Mouse (Mus musculus): ENCODE results near the gene Rraga. TPM values are rescaled to one million over a fixed set of nuclear protein-coding genes. Genes with fewer than 3 reads are reported as not detected.

Gene Rraga
- polyA plus RNA-seq, 1 experiment from 2014 or later, result 88.7 TPM

GRCm38 (mm10) chr4:86543999-86544398 lies 31.5 kb upstream of the Rraga start:
- H3K4me3 ChIP-seq (ENCODE audit: low read length), result no peak overlapping the region
- 33% methylated on average over 3 of the region's 3 CpGs for WGBS
- no peaks in the 10 kb centered on the region for H3K9me3 ChIP-seq (ENCODE audit: control insufficient read depth, low read length)
- H3K4me1 ChIP-seq (ENCODE audit: control insufficient read depth, insufficient read depth, low read length), result no peaks in the 10 kb centered on the region
- H3K9ac ChIP-seq (ENCODE audit: low read depth, low read length), result no peak overlapping the region
- peak; percentile 59 for ATAC-seq (ENCODE audit: low FRiP score, low TSS enrichment)
- no peaks in the 10 kb centered on the region for H3K36me3 ChIP-seq (ENCODE audit: control insufficient read depth, insufficient read depth, low read length)
- H3K27ac ChIP-seq (ENCODE audit: low read depth, low read length), result no peak overlapping the region
- no peak overlapping the region for H3K4me2 ChIP-seq (replicated peaks; ENCODE audit: low read depth, low read length)
- H3K27me3 ChIP-seq (ENCODE audit: control insufficient read depth, insufficient read depth, low read length), result no peaks in the 10 kb centered on the region

DNA sequence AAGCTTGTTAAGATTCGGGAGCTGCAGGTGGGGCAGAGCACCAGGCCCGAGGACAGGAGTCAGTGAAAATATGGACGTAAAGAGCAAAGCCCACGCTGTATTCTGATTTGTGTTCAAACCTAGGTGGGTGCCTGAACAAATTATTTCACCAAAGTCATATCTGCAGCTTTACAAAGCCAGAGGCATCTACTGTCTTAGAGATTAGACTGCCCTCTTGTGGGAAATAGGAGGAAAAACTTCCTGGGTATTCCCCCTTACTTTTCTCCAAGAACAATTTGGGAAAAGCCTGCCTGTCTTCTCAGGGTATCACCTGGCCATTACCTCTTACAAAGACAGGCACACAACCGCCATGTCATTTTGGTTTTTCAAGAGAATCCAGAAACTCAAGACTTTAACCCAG lies 29.9 kb upstream of the Rraga start:
- H3K9ac ChIP-seq (ENCODE audit: low read depth, low read length), result no peak overlapping the region
- H3K4me3 ChIP-seq (ENCODE audit: low read length), result no peak overlapping the region
- no peak for ATAC-seq (ENCODE audit: low FRiP score, low TSS enrichment)
- no peaks in the 10 kb centered on the region for H3K4me1 ChIP-seq (ENCODE audit: control insufficient read depth, insufficient read depth, low read length)
- H3K4me2 ChIP-seq (replicated peaks; ENCODE audit: low read depth, low read length), result no peak overlapping the region
- H3K27me3 ChIP-seq (ENCODE audit: control insufficient read depth, insufficient read depth, low read length), result no peaks in the 10 kb centered on the region
- no peaks in the 10 kb centered on the region for H3K36me3 ChIP-seq (ENCODE audit: control insufficient read depth, insufficient read depth, low read length)
- no peaks in the 10 kb centered on the region for H3K9me3 ChIP-seq (ENCODE audit: control insufficient read depth, low read length)
- no peak overlapping the region for H3K27ac ChIP-seq (ENCODE audit: low read depth, low read length)
- 56% methylated on average over 5 of the region's 5 CpGs for WGBS

GRCm38 (mm10) chr4:86548332-86548731 lies 27.1 kb upstream of the Rraga start:
- Histone ChIP-seq H3K36me3 (ENCODE audit: control insufficient read depth, insufficient read depth, low read length) (no peaks in the 10 kb centered on the region), H3K4me2 (replicated peaks; ENCODE audit: low read depth, low read length) (no peak overlapping the region), H3K9me3 (ENCODE audit: control insufficient read depth, low read length) (no peaks in the 10 kb centered on the region), H3K27me3 (ENCODE audit: control insufficient read depth, insufficient read depth, low read length) (no peaks in the 10 kb centered on the region), H3K4me1 (ENCODE audit: control insufficient read depth, insufficient read depth, low read length) (no peaks in the 10 kb centered on the region), H3K9ac (ENCODE audit: low read depth, low read length) (no peak overlapping the region), H3K27ac (ENCODE audit: low read depth, low read length) (no peak overlapping the region), H3K4me3 (ENCODE audit: low read length) (no peak overlapping the region)
- WGBS, result 85% methylated on average over 9 of the region's 9 CpGs
- ATAC-seq (ENCODE audit: low FRiP score, low TSS enrichment), result no peak

DNA sequence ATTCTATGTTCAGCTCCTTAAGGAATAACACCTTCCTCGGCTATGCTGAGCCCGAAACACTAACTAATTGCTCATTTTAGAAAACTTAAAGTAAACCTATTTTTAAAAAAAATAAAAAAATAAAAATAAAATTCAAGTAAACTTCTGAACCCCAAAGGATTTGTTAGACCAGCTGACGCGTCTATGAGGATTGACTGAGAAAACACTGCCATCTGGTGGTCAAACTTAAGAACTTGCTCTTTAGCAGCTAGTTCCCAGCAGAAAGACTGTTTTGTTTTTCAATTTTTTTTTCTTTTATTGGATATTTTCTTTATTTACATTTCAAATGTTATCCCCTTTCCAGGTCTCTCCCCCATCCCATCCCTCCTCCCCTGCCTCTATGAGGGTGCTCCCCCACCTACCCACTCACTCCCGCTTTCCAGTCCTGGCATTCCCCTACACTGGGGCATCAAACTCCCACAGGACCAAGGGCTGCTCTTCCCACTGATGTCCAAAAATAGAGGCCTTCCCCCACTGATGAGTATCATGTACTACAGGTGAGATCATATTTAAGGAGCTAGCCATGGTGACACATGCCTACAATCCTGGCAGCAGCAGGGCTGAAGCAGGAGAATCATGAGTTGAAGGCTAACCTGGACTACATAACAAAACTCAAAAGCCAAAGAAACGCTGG lies 20.3 kb upstream of the Rraga start:
- Histone ChIP-seq H3K4me3 (ENCODE audit: low read length) (no peak overlapping the region), H3K27me3 (ENCODE audit: control insufficient read depth, insufficient read depth, low read length) (no peaks in the 10 kb centered on the region), H3K27ac (ENCODE audit: low read depth, low read length) (no peak overlapping the region), H3K9me3 (ENCODE audit: control insufficient read depth, low read length) (no peaks in the 10 kb centered on the region), H3K9ac (ENCODE audit: low read depth, low read length) (no peak overlapping the region), H3K4me1 (ENCODE audit: control insufficient read depth, insufficient read depth, low read length) (no peaks in the 10 kb centered on the region), H3K36me3 (ENCODE audit: control insufficient read depth, insufficient read depth, low read length) (no peaks in the 10 kb centered on the region), H3K4me2 (replicated peaks; ENCODE audit: low read depth, low read length) (no peak overlapping the region)
- ATAC-seq (ENCODE audit: low FRiP score, low TSS enrichment), result peak; percentile 64; the same call in 1 of the 2 replicates
- 25% methylated on average over 6 of the region's 6 CpGs for WGBS

GRCm38 (mm10) chr4:86557371-86557770 lies 18.1 kb upstream of the Rraga start:
- no peaks in the 10 kb centered on the region for H3K27me3 ChIP-seq (ENCODE audit: control insufficient read depth, insufficient read depth, low read length)
- no peaks in the 10 kb centered on the region for H3K36me3 ChIP-seq (ENCODE audit: control insufficient read depth, insufficient read depth, low read length)
- H3K4me1 ChIP-seq (ENCODE audit: control insufficient read depth, insufficient read depth, low read length), result no peaks in the 10 kb centered on the region
- no peak overlapping the region for H3K4me2 ChIP-seq (replicated peaks; ENCODE audit: low read depth, low read length)
- H3K27ac ChIP-seq (ENCODE audit: low read depth, low read length), result no peak overlapping the region
- no peak for ATAC-seq (ENCODE audit: low FRiP score, low TSS enrichment)
- no peak overlapping the region for H3K4me3 ChIP-seq (ENCODE audit: low read length)
- 76% methylated on average over 7 of the region's 7 CpGs for WGBS
- no peaks in the 10 kb centered on the region for H3K9me3 ChIP-seq (ENCODE audit: control insufficient read depth, low read length)
- H3K9ac ChIP-seq (ENCODE audit: low read depth, low read length), result no peak overlapping the region

GRCm38 (mm10) chr4:86558228-86558627 lies 17.2 kb upstream of the Rraga start, which contains the start of gene Saxo1:
Gene Saxo1, minus strand, starts transcription at chr4:86558328.
- no peaks in the 10 kb centered on the region for H3K27me3 ChIP-seq (ENCODE audit: control insufficient read depth, insufficient read depth, low read length)
- H3K9ac ChIP-seq (ENCODE audit: low read depth, low read length), result no peak within 1 kb of the TSS
- no peak for ATAC-seq (ENCODE audit: low FRiP score, low TSS enrichment)
- H3K9me3 ChIP-seq (ENCODE audit: control insufficient read depth, low read length), result no peaks in the 10 kb centered on the region
- H3K4me3 ChIP-seq (ENCODE audit: low read length), result no peak within 1 kb of the TSS
- H3K4me2 ChIP-seq (replicated peaks; ENCODE audit: low read depth, low read length), result no peak within 1 kb of the TSS
- no peaks in the 10 kb centered on the region for H3K36me3 ChIP-seq (ENCODE audit: control insufficient read depth, insufficient read depth, low read length)
- no peak within 1 kb of the TSS for H3K27ac ChIP-seq (ENCODE audit: low read depth, low read length)
- WGBS, result 92% methylated on average over 7 of the region's 7 CpGs
- H3K4me1 ChIP-seq (ENCODE audit: control insufficient read depth, insufficient read depth, low read length), result no peaks in the 10 kb centered on the region

DNA sequence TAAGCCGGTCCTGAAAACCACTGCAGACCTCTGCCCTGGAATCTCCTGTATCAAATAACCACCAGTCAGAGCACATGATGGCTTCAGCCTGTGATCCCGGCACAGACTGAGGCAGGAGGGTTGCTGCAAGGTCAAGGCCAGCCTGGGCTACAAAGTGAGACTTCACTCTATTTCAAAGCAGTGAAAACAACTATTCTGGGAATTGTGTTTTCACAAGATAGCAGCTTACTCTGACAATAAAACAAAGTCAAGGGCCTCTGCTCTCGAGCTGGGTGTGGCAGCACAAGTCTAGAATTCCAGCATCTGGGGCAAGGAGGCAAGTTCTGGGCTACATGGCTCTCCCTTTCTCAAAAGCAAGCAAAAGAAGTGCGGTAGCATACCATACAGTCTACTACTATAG lies 16.5 kb upstream of the Rraga start:
- no peaks in the 10 kb centered on the region for H3K27me3 ChIP-seq (ENCODE audit: control insufficient read depth, insufficient read depth, low read length)
- H3K36me3 ChIP-seq (ENCODE audit: control insufficient read depth, insufficient read depth, low read length), result no peaks in the 10 kb centered on the region
- H3K27ac ChIP-seq (ENCODE audit: low read depth, low read length), result no peak overlapping the region
- H3K9ac ChIP-seq (ENCODE audit: low read depth, low read length), result no peak overlapping the region
- no peak overlapping the region for H3K4me3 ChIP-seq (ENCODE audit: low read length)
- H3K4me1 ChIP-seq (ENCODE audit: control insufficient read depth, insufficient read depth, low read length), result no peaks in the 10 kb centered on the region
- ATAC-seq (ENCODE audit: low FRiP score, low TSS enrichment), result no peak
- H3K4me2 ChIP-seq (replicated peaks; ENCODE audit: low read depth, low read length), result no peak overlapping the region
- no peaks in the 10 kb centered on the region for H3K9me3 ChIP-seq (ENCODE audit: control insufficient read depth, low read length)
- 53% methylated on average over 4 of the region's 4 CpGs for WGBS

GRCm38 (mm10) chr4:86561061-86561460 lies 14.4 kb upstream of the Rraga start:
- no peaks in the 10 kb centered on the region for H3K4me1 ChIP-seq (ENCODE audit: control insufficient read depth, insufficient read depth, low read length)
- no peaks in the 10 kb centered on the region for H3K9me3 ChIP-seq (ENCODE audit: control insufficient read depth, low read length)
- H3K4me3 ChIP-seq (ENCODE audit: low read length), result no peak overlapping the region
- no peak for ATAC-seq (ENCODE audit: low FRiP score, low TSS enrichment)
- WGBS, result 97% methylated on average over 3 of the region's 3 CpGs
- no peak overlapping the region for H3K27ac ChIP-seq (ENCODE audit: low read depth, low read length)
- H3K4me2 ChIP-seq (replicated peaks; ENCODE audit: low read depth, low read length), result no peak overlapping the region
- H3K27me3 ChIP-seq (ENCODE audit: control insufficient read depth, insufficient read depth, low read length), result no peaks in the 10 kb centered on the region
- H3K36me3 ChIP-seq (ENCODE audit: control insufficient read depth, insufficient read depth, low read length), result no peaks in the 10 kb centered on the region
- H3K9ac ChIP-seq (ENCODE audit: low read depth, low read length), result no peak overlapping the region

- Histone ChIP-seq H3K4me3 (ENCODE audit: low read length) (peak overlapping the region; percentile 89), H3K4me2 (replicated peaks; ENCODE audit: low read depth, low read length) (peak overlapping the region; percentile 65), H3K4me1 (ENCODE audit: control insufficient read depth, insufficient read depth, low read length) (peaks cover 14% of the 10 kb centered on the region), H3K9me3 (ENCODE audit: control insufficient read depth, low read length) (no peaks in the 10 kb centered on the region), H3K27ac (ENCODE audit: low read depth, low read length) (peak overlapping the region; percentile 98), H3K27me3 (ENCODE audit: control insufficient read depth, insufficient read depth, low read length) (no peaks in the 10 kb centered on the region), H3K9ac (ENCODE audit: low read depth, low read length) (peak overlapping the region; percentile 95), H3K36me3 (ENCODE audit: control insufficient read depth, insufficient read depth, low read length) (peaks cover 11% of the 10 kb centered on the region; the same call in 1 of the 2 replicates)
- WGBS, result 20% methylated on average over 6 of the region's 6 CpGs
- ATAC-seq (ENCODE audit: low FRiP score, low TSS enrichment), result peak; percentile 41
These were observed 557 bp upstream of the Rraga start for GRCm38 (mm10) chr4:86574939-86575282.
